Mouse (Mus musculus) MEL (cell line): ENCODE data around the gene Klf16.
A peak's percentile ranks its signal among the peaks of the same experiment; 100 is the strongest.

Experiments
- BHLHE40 ChIP-seq: IDR thresholded peaks from 2 replicates; pipeline ENCODE4 v1.6.1; 2012; ENCODE audit warnings: low read depth, mild to moderate bottlenecking, inconsistent platforms, low read length, improper control_type of control experiment, borderline replicate concordance
- CTCF ChIP-seq, 3 experiments: IDR thresholded peaks in 2 of 3; conservative IDR thresholded peaks in 1 of 3; 2 replicates each; pipeline ENCODE4 v1.5.1; 2011 to 2012; ENCODE audit warnings: low read length in 3 of 3, low read depth in 2 of 3, mild to moderate bottlenecking in 2 of 3, improper control_type of control experiment in 1 of 3, inconsistent platforms in 1 of 3, mixed read lengths in 1 of 3, moderate library complexity in 1 of 3; ENCODE audit not compliant: control insufficient read depth in 1 of 3, insufficient read depth in 1 of 3, poor library complexity in 1 of 3, severe bottlenecking in 1 of 3
- ELF1 ChIP-seq: IDR thresholded peaks from 2 replicates; pipeline ENCODE4 v1.6.1; 2014; ENCODE audit warnings: low read depth, mild to moderate bottlenecking, inconsistent platforms, low read length, improper control_type of control experiment, moderate library complexity
- MXI1 ChIP-seq: IDR thresholded peaks from 2 replicates; pipeline ENCODE4 v1.6.1; 2011; ENCODE audit warnings: mild to moderate bottlenecking, low read depth, low read length, improper control_type of control experiment
- POLR2A ChIP-seq, 2 experiments: IDR thresholded peaks; 2 replicates each; pipeline ENCODE4 v1.6.1; 2011 to 2012; ENCODE audit warnings: low read length in 2 of 2, mild to moderate bottlenecking in 2 of 2, control low read depth in 1 of 2, improper control_type of control experiment in 1 of 2, low read depth in 1 of 2, moderate library complexity in 1 of 2; ENCODE audit not compliant: control insufficient read depth in 1 of 2, insufficient read depth in 1 of 2, poor library complexity in 1 of 2
- RAD21 ChIP-seq: IDR thresholded peaks from 2 replicates; pipeline ENCODE4 v1.6.1; 2011; ENCODE audit warnings: mild to moderate bottlenecking, low read depth, low read length, improper control_type of control experiment
- RCOR1 ChIP-seq: IDR thresholded peaks from 2 replicates; pipeline ENCODE4 v1.6.1; 2012; ENCODE audit warnings: low read depth, mild to moderate bottlenecking, inconsistent platforms, low read length, improper control_type of control experiment
- TCF12 ChIP-seq: IDR thresholded peaks from 2 replicates; pipeline ENCODE4 v1.6.1; 2014; ENCODE audit warnings: low read depth, mild to moderate bottlenecking, inconsistent platforms, low read length, improper control_type of control experiment, moderate library complexity
- USF1 ChIP-seq: IDR thresholded peaks from 2 replicates; pipeline ENCODE4 v1.6.1; 2014; ENCODE audit warnings: low read depth, mild to moderate bottlenecking, inconsistent platforms, low read length, improper control_type of control experiment, moderate library complexity
- USF2 ChIP-seq, 2 experiments: IDR thresholded peaks; 2 replicates each; pipeline ENCODE4 v1.6.1; 2011 to 2012; ENCODE audit warnings: improper control_type of control experiment in 2 of 2, low read length in 2 of 2, borderline replicate concordance in 1 of 2, inconsistent platforms in 1 of 2, low read depth in 1 of 2, mild to moderate bottlenecking in 1 of 2; ENCODE audit not compliant: insufficient read depth in 1 of 2
- ZC3H11A ChIP-seq: IDR thresholded peaks from 2 replicates; pipeline ENCODE4 v1.6.1; 2012; ENCODE audit warnings: low read depth, mild to moderate bottlenecking, inconsistent platforms, low read length, improper control_type of control experiment
- ZMIZ1 ChIP-seq: IDR thresholded peaks from 2 replicates; pipeline ENCODE4 v1.6.1; 2012; ENCODE audit warnings: low read depth, mild to moderate bottlenecking, inconsistent platforms, low read length, improper control_type of control experiment, moderate library complexity

DNA sequence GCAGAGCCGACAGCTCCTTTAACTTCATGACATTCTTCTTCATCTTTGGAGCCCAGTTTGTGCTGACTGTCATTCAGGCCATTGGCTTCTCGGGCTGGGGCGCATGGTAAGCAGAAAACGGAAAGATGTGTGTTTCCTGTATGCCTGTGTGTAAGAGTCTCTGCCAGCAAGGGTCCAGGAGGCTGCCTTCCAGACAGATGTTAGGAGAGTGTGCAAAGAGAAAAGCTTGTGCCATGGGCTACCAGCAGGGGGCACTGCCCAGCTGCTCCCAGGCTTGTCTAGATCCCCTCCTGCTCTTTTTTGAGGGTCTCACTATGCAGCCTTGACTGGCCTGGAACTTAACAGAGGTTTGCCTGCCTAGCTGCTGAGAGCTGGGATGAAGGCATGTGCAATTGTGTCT is 33.9 kb upstream of the Klf16 start:
- peak; percentile 78 to 98 (median 90) for TF ChIP-seq CTCF (IDR thresholded peaks at IDR 0.05 in 2 of 3, conservative IDR thresholded peaks at IDR 0.05 in 1 of 3; ENCODE audit: control insufficient read depth in 1 of 3, insufficient read depth in 1 of 3, low read depth in 2 of 3, low read length in 3 of 3, poor library complexity in 1 of 3, severe bottlenecking in 1 of 3)
- TF ChIP-seq ZC3H11A = peak; percentile 33
- peak; percentile 46 for TF ChIP-seq RAD21
- no peak for TF ChIP-seq USF2 (IDR thresholded peaks at IDR 0.05; ENCODE audit: borderline replicate concordance in 1 of 2, insufficient read depth in 1 of 2, low read depth in 1 of 2, low read length in 2 of 2)
- no peak for TF ChIP-seq TCF12
- TF ChIP-seq BHLHE40 = no peak
- TF ChIP-seq ZMIZ1 = no peak
- TF ChIP-seq USF1 = no peak
- TF ChIP-seq POLR2A (IDR thresholded peaks at IDR 0.05; ENCODE audit: control insufficient read depth in 1 of 2, insufficient read depth in 1 of 2, low read depth in 1 of 2, low read length in 2 of 2, poor library complexity in 1 of 2) = no peak
- no peak for TF ChIP-seq MXI1
- no peak for TF ChIP-seq ELF1
- no peak for TF ChIP-seq RCOR1
